Mouse (Mus musculus) cerebellum, adult 2 months (tissue): Measurements from ENCODE around the gene Cacna2d3.

Experiments used
- CTCF ChIP-seq: fragments of 200-500 bp; IDR thresholded peaks from 2 replicates; pipeline ENCODE4 v1.5.1; 2011; ENCODE audit warnings: low read depth, mild to moderate bottlenecking, control low read depth, low read length, moderate library complexity, borderline replicate concordance; ENCODE audit not compliant: insufficient read depth
- POLR2A ChIP-seq: fragments of 200-500 bp; IDR thresholded peaks from 2 replicates; pipeline ENCODE4 v1.6.1; 2011; ENCODE audit warnings: low read length, control low read depth, borderline replicate concordance; ENCODE audit not compliant: insufficient read depth

DNA sequence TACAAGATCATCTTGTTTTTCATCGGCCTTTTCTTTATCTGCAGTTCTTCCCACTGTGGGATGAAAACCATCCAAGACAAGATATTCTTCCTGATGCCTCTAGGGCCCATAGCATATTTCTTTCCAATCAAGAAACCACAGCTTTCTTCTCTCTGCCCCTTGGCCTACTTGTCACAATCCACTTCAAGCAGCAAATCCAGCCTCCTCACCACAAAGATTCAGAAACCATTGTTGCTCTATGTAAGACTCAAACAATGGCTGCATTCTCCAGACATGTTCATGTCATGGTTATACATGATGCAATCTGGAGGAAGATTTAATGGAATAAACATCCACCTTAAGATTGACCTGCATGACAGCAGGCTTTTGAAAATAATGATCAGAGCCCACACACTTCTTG is 505.6 kb downstream of the Cacna2d3 start:
- no peak for TF ChIP-seq CTCF
- TF ChIP-seq POLR2A: no peak
